Mouse (Mus musculus): Measurements from ENCODE around the gene Flt4. TPM values are rescaled to one million over a fixed set of nuclear protein-coding genes. Genes with fewer than 3 reads are reported as not detected.

Flt4 gene
- polyA plus RNA-seq, 1 experiment from 2014 or later, result 8.3 TPM

GRCm38 (mm10) chr11:49699079-49699478 lies 90.0 kb downstream of the Flt4 start:
- Histone ChIP-seq H3K27ac (replicated peaks) (no peak overlapping the region), H3K4me2 (no peak overlapping the region), H3K9me3 (no peaks in the 10 kb centered on the region), H3K27me3 (replicated peaks) (no peaks in the 10 kb centered on the region), H3K36me3 (peaks cover 57% of the 10 kb centered on the region), H3K9ac (no peak overlapping the region), H3K4me1 (peaks cover 20% of the 10 kb centered on the region), H3K4me3 (no peak overlapping the region)
- ATAC-seq (ENCODE audit: extremely low read depth, insufficient number of reproducible peaks, low FRiP score, low TSS enrichment), result no peak
- WGBS, result 95% methylated on average over 1 of the region's 1 CpGs

- no peak overlapping the region for H3K4me3 ChIP-seq
- peaks cover 75% of the 10 kb centered on the region for H3K36me3 ChIP-seq
- H3K9ac ChIP-seq, result no peak overlapping the region
- no peaks in the 10 kb centered on the region for H3K27me3 ChIP-seq (replicated peaks)
- peaks cover 18% of the 10 kb centered on the region for H3K4me1 ChIP-seq
- H3K27ac ChIP-seq (replicated peaks), result no peak overlapping the region
- H3K9me3 ChIP-seq, result no peaks in the 10 kb centered on the region
- no peak overlapping the region for H3K4me2 ChIP-seq
- no peak for ATAC-seq (ENCODE audit: extremely low read depth, insufficient number of reproducible peaks, low FRiP score, low TSS enrichment)
- 97% methylated on average over 8 of the region's 8 CpGs for WGBS
Observed at GRCm38 (mm10) chr11:49702014-49702413, 93.0 kb downstream of the Flt4 start.

Other genes starting within 250 kb of the Flt4 start
- gene Olfr1389, start 186.2 kb upstream of the Flt4 start, polyA plus RNA-seq (2015; fragmentation: Nextera tagmentation; extraction: Ambion mirVana), result not detected in 2 replicates
- gene Olfr1388, start 172.6 kb upstream of the Flt4 start, polyA plus RNA-seq (2015; fragmentation: Nextera tagmentation; extraction: Ambion mirVana), result not detected in 2 replicates
- not detected in 2 replicates for gene Olfr1387, start 153.9 kb upstream of the Flt4 start, polyA plus RNA-seq (2015; fragmentation: Nextera tagmentation; extraction: Ambion mirVana)
- gene Olfr1386, start 144.2 kb upstream of the Flt4 start, polyA plus RNA-seq (2015; fragmentation: Nextera tagmentation; extraction: Ambion mirVana), result not detected in 2 replicates
- gene Olfr1385, start 120.2 kb upstream of the Flt4 start, polyA plus RNA-seq (2015; fragmentation: Nextera tagmentation; extraction: Ambion mirVana), result not detected in 2 replicates
- not detected in 2 replicates for gene Olfr1384, start 102.5 kb upstream of the Flt4 start, polyA plus RNA-seq (2015; fragmentation: Nextera tagmentation; extraction: Ambion mirVana)
- not detected in 2 replicates for gene Olfr1383, start 89.6 kb upstream of the Flt4 start, polyA plus RNA-seq (2015; fragmentation: Nextera tagmentation; extraction: Ambion mirVana)
- not detected in 2 replicates for gene Olfr1382, start 81.0 kb upstream of the Flt4 start, polyA plus RNA-seq (2015; fragmentation: Nextera tagmentation; extraction: Ambion mirVana)
- gene Olfr1381, start 65.8 kb upstream of the Flt4 start, polyA plus RNA-seq (2015; fragmentation: Nextera tagmentation; extraction: Ambion mirVana), result not detected in 2 replicates
- gene Olfr1380, start 52.4 kb upstream of the Flt4 start, polyA plus RNA-seq (2015; fragmentation: Nextera tagmentation; extraction: Ambion mirVana), result not detected in 2 replicates
- gene Scgb3a1, start 54.3 kb downstream of the Flt4 start, polyA plus RNA-seq (2015; fragmentation: Nextera tagmentation; extraction: Ambion mirVana), result 0.44 TPM in 1 of 2 replicates, not detected in the other
- 36.8 and 38.2 TPM in 2 replicates for gene Cnot6, start 103.5 kb downstream of the Flt4 start, polyA plus RNA-seq (2015; fragmentation: Nextera tagmentation; extraction: Ambion mirVana)
- 9.1 and 10.9 TPM in 2 replicates for gene Gfpt2, start 184.9 kb downstream of the Flt4 start, polyA plus RNA-seq (2015; fragmentation: Nextera tagmentation; extraction: Ambion mirVana)
- 23.7 and 29.1 TPM in 2 replicates for gene Mapk9, start 237.5 kb downstream of the Flt4 start, polyA plus RNA-seq (2015; fragmentation: Nextera tagmentation; extraction: Ambion mirVana)

Data from heart, embryonic 13.5 days (tissue).